Mouse (Mus musculus) kidney, postnatal 0 days (tissue): ENCODE results near the gene Trem3. TPM values are rescaled to one million over a fixed set of nuclear protein-coding genes. Genes with fewer than 3 reads are reported as not detected.

ENCODE experiments used
- ATAC-seq: fragments of 200-750 bp; cut with Nextera tagmentation; replicated peaks from 2 replicates; pipeline ENCODE4 v1.8.0; 2017; ENCODE audit warnings: low read depth, moderate number of reproducible peaks, moderate TSS enrichment, moderate library complexity; ENCODE audit not compliant: low FRiP score
- DNase-seq: peaks from one replicate; pipeline ENCODE4 v3.0.0-alpha.2; 2016; ENCODE audit warnings: low spot score
- H3K27ac ChIP-seq: fragments of 300-500 bp; sonication (generic); 2 replicates; pipeline ENCODE4 v1.5.1; 2014; ENCODE audit warnings: mild to moderate bottlenecking
- H3K27me3 ChIP-seq: fragments of 300-500 bp; sonication (generic); 2 replicates; pipeline ENCODE4 v1.6.1; 2014; ENCODE audit warnings: low read length, mixed read lengths; ENCODE audit not compliant: insufficient read depth
- H3K36me3 ChIP-seq: fragments of 300-500 bp; sonication (generic); 2 replicates; pipeline ENCODE4 v1.6.1; 2014; ENCODE audit warnings: low read length, mixed read lengths; ENCODE audit not compliant: insufficient read depth
- H3K4me1 ChIP-seq: fragments of 300-500 bp; sonication (generic); replicated peaks from 2 replicates; pipeline ENCODE4 v1.6.1; 2014; ENCODE audit warnings: antibody characterized with exemption, low read length, mixed read lengths; ENCODE audit not compliant: insufficient read depth
- H3K4me2 ChIP-seq: fragments of 300-500 bp; sonication (generic); 2 replicates; pipeline ENCODE4 v1.6.1; 2014; ENCODE audit warnings: mild to moderate bottlenecking, low read length, moderate library complexity, mixed read lengths
- H3K4me3 ChIP-seq: fragments of 300-500 bp; sonication (generic); replicated peaks from 2 replicates; pipeline ENCODE4 v1.5.1; 2014; ENCODE audit warnings: low read depth, low read length
- H3K9ac ChIP-seq: fragments of 300-500 bp; sonication (generic); 2 replicates; pipeline ENCODE4 v1.6.1; 2014; ENCODE audit warnings: low read depth, low read length
- H3K9me3 ChIP-seq: fragments of 300-500 bp; sonication (generic); replicated peaks from 2 replicates; pipeline ENCODE4 v1.6.1; 2016; ENCODE audit warnings: low read length, inconsistent platforms, mixed read lengths
- CTCF ChIP-seq: IDR thresholded peaks from 2 replicates; pipeline ENCODE4 v1.5.1; 2016; ENCODE audit warnings: antibody characterized with exemption, low read depth, mild to moderate bottlenecking, moderate library complexity
- WGBS: fragments of 180-500 bp; shearing (Covaris S2); extraction: QIAGEN DNeasy Blood & Tissue Kit; methylation state at CpG from one replicate; pipeline ENCODE4 v1.1.7; 2014; 5-methylcytosine and 5-hydroxymethylcytosine counted together
- polyA plus RNA-seq: library from polyadenylated mRNA; unstranded; fragments of >200 nt; fragmentation: Nextera tagmentation; extraction: Ambion mirVana; gene quantifications from 2 replicates; pipeline ENCODE4 v1.2.1, GENCODE M21; 2015

The Trem3 gene
- polyA plus RNA-seq, 1 experiment from 2014 or later = 0.16 TPM

- Histone ChIP-seq H3K27ac (no peak overlapping the region), H3K4me3 (no peak overlapping the region), H3K36me3 (no peaks in the 10 kb centered on the region), H3K4me1 (no peaks in the 10 kb centered on the region), H3K9me3 (no peaks in the 10 kb centered on the region), H3K9ac (no peak overlapping the region), H3K27me3 (no peaks in the 10 kb centered on the region), H3K4me2 (no peak overlapping the region)
- ATAC-seq (no peak), DNase-seq (no peak)
- 89% methylated on average over 1 of the region's 1 CpGs for WGBS
- TF ChIP-seq CTCF = no peak
Measured at GRCm38 (mm10) chr17:48267591-48267990, 20.0 kb downstream of the Trem3 start.

GRCm38 (mm10) chr17:48268276-48268675 lies 20.7 kb downstream of the Trem3 start:
- Histone ChIP-seq H3K36me3 (no peaks in the 10 kb centered on the region), H3K4me2 (no peak overlapping the region), H3K27me3 (no peaks in the 10 kb centered on the region), H3K9ac (no peak overlapping the region), H3K27ac (no peak overlapping the region), H3K4me1 (no peaks in the 10 kb centered on the region), H3K9me3 (no peaks in the 10 kb centered on the region), H3K4me3 (no peak overlapping the region)
- ATAC-seq = no peak
- DNase-seq = no peak
- no peak for TF ChIP-seq CTCF

DNA sequence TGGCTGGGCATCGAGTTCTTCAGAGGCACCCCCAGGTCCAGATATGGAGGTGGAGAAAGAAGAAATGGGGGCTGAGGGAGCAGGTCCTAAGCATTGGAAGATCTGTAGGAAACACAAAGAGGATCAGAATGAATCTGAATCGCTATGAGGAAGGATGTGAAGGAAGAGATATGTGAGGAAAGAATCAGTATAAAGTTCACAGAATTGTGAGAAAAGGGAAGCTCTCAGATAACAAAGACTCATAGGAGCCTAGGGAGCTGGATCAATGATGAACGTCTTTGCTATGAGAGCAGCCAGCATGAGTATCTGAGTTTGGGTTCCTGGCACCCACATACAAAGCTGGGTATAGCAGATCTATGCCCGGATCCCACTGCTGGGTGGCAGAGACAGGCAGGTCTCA lies 22.3 kb downstream of the Trem3 start:
- no peak for ATAC-seq
- TF ChIP-seq CTCF = no peak
- no peak for DNase-seq
- no peak overlapping the region for H3K4me2 ChIP-seq
- 78% methylated on average over 4 of the region's 4 CpGs for WGBS
- no peak overlapping the region for H3K4me3 ChIP-seq
- H3K36me3 ChIP-seq = no peaks in the 10 kb centered on the region
- no peak overlapping the region for H3K9ac ChIP-seq
- no peaks in the 10 kb centered on the region for H3K9me3 ChIP-seq
- no peaks in the 10 kb centered on the region for H3K27me3 ChIP-seq
- no peak overlapping the region for H3K27ac ChIP-seq
- H3K4me1 ChIP-seq = no peaks in the 10 kb centered on the region

DNA sequence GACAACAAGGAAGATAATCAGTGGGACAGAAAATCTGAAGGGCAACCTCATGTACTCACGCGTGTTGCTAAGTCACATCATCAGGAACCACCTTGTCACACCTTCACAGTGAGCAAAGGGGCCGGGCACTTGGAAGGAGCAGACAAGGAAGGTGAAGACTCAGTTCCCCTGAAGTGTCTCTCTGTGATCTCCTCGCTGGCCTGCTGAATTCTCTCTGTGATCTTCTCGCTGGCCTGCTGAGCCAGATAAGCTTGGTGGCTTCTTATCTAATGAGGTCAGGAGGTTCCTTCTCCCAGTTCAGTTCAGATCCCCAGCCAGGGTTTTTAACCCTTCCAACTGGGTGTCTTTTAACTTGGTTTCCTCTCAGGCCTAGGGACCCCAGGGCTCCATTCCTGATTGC lies 24.6 kb downstream of the Trem3 start:
- Histone ChIP-seq H3K4me3 (no peak overlapping the region), H3K9ac (no peak overlapping the region), H3K36me3 (no peaks in the 10 kb centered on the region), H3K4me1 (no peaks in the 10 kb centered on the region), H3K27ac (no peak overlapping the region), H3K4me2 (no peak overlapping the region), H3K27me3 (no peaks in the 10 kb centered on the region), H3K9me3 (no peaks in the 10 kb centered on the region)
- DNase-seq (no peak), ATAC-seq (no peak)
- 69% methylated on average over 5 of the region's 5 CpGs for WGBS
- no peak for TF ChIP-seq CTCF

DNA sequence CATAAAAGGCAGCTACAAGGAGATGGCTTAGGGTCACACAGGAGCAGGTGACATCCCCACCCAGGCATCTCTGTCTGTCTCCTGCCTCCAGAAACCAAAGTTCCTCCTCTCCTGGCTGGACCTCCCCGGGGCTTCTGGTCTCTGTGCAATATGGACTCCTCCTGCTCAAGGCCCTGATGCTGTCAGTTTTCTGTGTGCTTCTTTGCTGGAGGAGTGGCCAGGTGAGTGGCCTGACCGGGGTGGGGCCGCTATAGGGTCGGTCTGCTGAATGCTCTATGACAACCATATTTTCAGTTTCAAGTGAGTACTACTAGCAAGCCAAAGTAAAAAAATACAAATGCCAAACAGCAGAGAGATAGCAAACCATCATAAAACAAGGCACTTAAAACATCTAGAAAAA lies 25.0 kb downstream of the Trem3 start:
- ATAC-seq (no peak), DNase-seq (no peak)
- no peak for TF ChIP-seq CTCF
- Histone ChIP-seq H3K36me3 (no peaks in the 10 kb centered on the region), H3K4me1 (no peaks in the 10 kb centered on the region), H3K4me3 (no peak overlapping the region), H3K9ac (no peak overlapping the region), H3K27me3 (no peaks in the 10 kb centered on the region), H3K9me3 (no peaks in the 10 kb centered on the region), H3K27ac (no peak overlapping the region), H3K4me2 (no peak overlapping the region)
- 86% methylated on average over 4 of the region's 4 CpGs for WGBS

- H3K27me3 ChIP-seq = no peaks in the 10 kb centered on the region
- H3K4me2 ChIP-seq = no peak overlapping the region
- no peaks in the 10 kb centered on the region for H3K4me1 ChIP-seq
- DNase-seq = no peak
- no peak for TF ChIP-seq CTCF
- H3K27ac ChIP-seq = no peak overlapping the region
- H3K9me3 ChIP-seq = no peaks in the 10 kb centered on the region
- 85% methylated on average over 4 of the region's 4 CpGs for WGBS
- no peak for ATAC-seq
- H3K9ac ChIP-seq = no peak overlapping the region
- no peaks in the 10 kb centered on the region for H3K36me3 ChIP-seq
- no peak overlapping the region for H3K4me3 ChIP-seq
Measured at GRCm38 (mm10) chr17:48274098-48274497, 26.5 kb downstream of the Trem3 start.

DNA sequence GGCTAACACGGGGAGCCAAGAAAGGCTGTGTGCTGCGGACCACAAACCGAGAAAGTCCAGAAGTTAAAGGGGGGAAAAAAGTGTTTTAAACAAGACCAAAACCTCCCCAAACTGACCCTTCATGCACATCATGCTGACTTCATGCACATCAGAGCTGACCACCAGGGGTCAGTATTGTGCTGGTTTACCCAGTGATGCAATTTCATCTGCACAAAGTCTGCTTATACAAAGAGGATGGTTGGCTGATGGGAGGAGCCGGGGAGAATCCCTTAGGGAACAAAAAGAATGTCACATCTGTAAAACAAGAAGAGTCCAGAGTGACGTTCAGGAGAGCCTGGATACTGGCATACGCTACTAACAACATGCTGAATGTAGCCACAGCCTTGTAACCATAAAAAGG lies 27.3 kb downstream of the Trem3 start:
- DNase-seq (peak; percentile 79), ATAC-seq (no peak)
- TF ChIP-seq CTCF = peak; percentile 84
- H3K27ac ChIP-seq = no peak overlapping the region
- no peaks in the 10 kb centered on the region for H3K27me3 ChIP-seq
- WGBS = 33% methylated on average over 6 of the region's 6 CpGs
- no peak overlapping the region for H3K4me3 ChIP-seq
- H3K4me2 ChIP-seq = no peak overlapping the region
- H3K9me3 ChIP-seq = no peaks in the 10 kb centered on the region
- no peaks in the 10 kb centered on the region for H3K36me3 ChIP-seq
- no peaks in the 10 kb centered on the region for H3K4me1 ChIP-seq
- no peak overlapping the region for H3K9ac ChIP-seq
